Mouse (Mus musculus): ENCODE data around the gene Ppm1b. TPM values are rescaled to one million over a fixed set of nuclear protein-coding genes. Genes with fewer than 3 reads are reported as not detected.

Ppm1b gene
- polyA plus RNA-seq, 1 experiment from 2014 or later, result 104 TPM

GRCm38 (mm10) chr17:84958986-84959664 is 2.6 kb downstream of the Ppm1b start:
- Histone ChIP-seq H3K9me3 (no peaks in the 10 kb centered on the region), H3K4me3 (peak overlapping the region; percentile 95), H3K9ac (replicated peaks) (peak overlapping the region; percentile 98), H3K27me3 (no peaks in the 10 kb centered on the region), H3K4me1 (peaks cover 18% of the 10 kb centered on the region), H3K4me2 (replicated peaks) (peak overlapping the region; percentile 67), H3K36me3 (no peaks in the 10 kb centered on the region), H3K27ac (replicated peaks) (no peak overlapping the region)
- no peak for ATAC-seq (ENCODE audit: low FRiP score, low read depth)
- 33% methylated on average over 6 of the region's 6 CpGs for WGBS

- no peak for ATAC-seq (ENCODE audit: low FRiP score, low read depth)
- Histone ChIP-seq H3K4me3 (peak overlapping the region; percentile 95), H3K27me3 (no peaks in the 10 kb centered on the region), H3K36me3 (peaks cover under 1% of the 10 kb centered on the region; the same call in 1 of the 2 replicates), H3K4me2 (replicated peaks) (peak overlapping the region; percentile 67), H3K27ac (replicated peaks) (no peak overlapping the region), H3K4me1 (peaks cover 18% of the 10 kb centered on the region), H3K9ac (replicated peaks) (0 out of 2 replicates have a peak overlapping the region, but pooled peaks have one; percentile 31), H3K9me3 (no peaks in the 10 kb centered on the region)
- WGBS, result 56% methylated on average over 3 of the region's 3 CpGs
Observed at GRCm38 (mm10) chr17:84959665-84960020, 3.1 kb downstream of the Ppm1b start.

GRCm38 (mm10) chr17:84960136-84960535 is 3.6 kb downstream of the Ppm1b start:
- 71% methylated on average over 4 of the region's 4 CpGs for WGBS
- Histone ChIP-seq H3K4me2 (replicated peaks) (peak overlapping the region; percentile 67), H3K9ac (replicated peaks) (no peak overlapping the region), H3K4me3 (peak overlapping the region; percentile 9; the same call in 1 of the 2 replicates), H3K27me3 (no peaks in the 10 kb centered on the region), H3K36me3 (peaks cover 5% of the 10 kb centered on the region; the same call in 1 of the 2 replicates), H3K27ac (replicated peaks) (no peak overlapping the region), H3K4me1 (peaks cover 18% of the 10 kb centered on the region), H3K9me3 (no peaks in the 10 kb centered on the region)
- ATAC-seq (ENCODE audit: low FRiP score, low read depth), result no peak

GRCm38 (mm10) chr17:84962046-84962445 is 5.5 kb downstream of the Ppm1b start:
- H3K4me1 ChIP-seq, result peaks cover 14% of the 10 kb centered on the region
- peaks cover 13% of the 10 kb centered on the region; the same call in 1 of the 2 replicates for H3K36me3 ChIP-seq
- ATAC-seq (ENCODE audit: low FRiP score, low read depth), result no peak
- WGBS, result 87% methylated on average over 4 of the region's 4 CpGs
- no peaks in the 10 kb centered on the region for H3K27me3 ChIP-seq
- no peaks in the 10 kb centered on the region for H3K9me3 ChIP-seq
- no peak overlapping the region for H3K9ac ChIP-seq (replicated peaks)
- H3K4me3 ChIP-seq, result no peak overlapping the region
- H3K4me2 ChIP-seq (replicated peaks), result no peak overlapping the region
- no peak overlapping the region for H3K27ac ChIP-seq (replicated peaks)

GRCm38 (mm10) chr17:84963651-84964050 is 7.1 kb downstream of the Ppm1b start:
- no peak overlapping the region for H3K27ac ChIP-seq (replicated peaks)
- no peak overlapping the region for H3K4me2 ChIP-seq (replicated peaks)
- H3K4me1 ChIP-seq, result peaks cover 18% of the 10 kb centered on the region
- peaks cover 13% of the 10 kb centered on the region; the same call in 1 of the 2 replicates for H3K36me3 ChIP-seq
- no peaks in the 10 kb centered on the region for H3K27me3 ChIP-seq
- H3K9me3 ChIP-seq, result no peaks in the 10 kb centered on the region
- H3K9ac ChIP-seq (replicated peaks), result no peak overlapping the region
- 84% methylated on average over 6 of the region's 6 CpGs for WGBS
- no peak overlapping the region for H3K4me3 ChIP-seq
- ATAC-seq (ENCODE audit: low FRiP score, low read depth), result no peak

GRCm38 (mm10) chr17:84966231-84966630 is 9.7 kb downstream of the Ppm1b start:
- H3K4me1 ChIP-seq, result 0 out of 2 replicates have a peak, but pooled peaks cover 6% of the 10 kb centered on the region
- peaks cover 13% of the 10 kb centered on the region; the same call in 1 of the 2 replicates for H3K36me3 ChIP-seq
- WGBS, result 97% methylated on average over 1 of the region's 1 CpGs
- no peaks in the 10 kb centered on the region for H3K9me3 ChIP-seq
- no peak overlapping the region for H3K4me3 ChIP-seq
- no peak overlapping the region for H3K27ac ChIP-seq (replicated peaks)
- no peak overlapping the region for H3K9ac ChIP-seq (replicated peaks)
- H3K27me3 ChIP-seq, result no peaks in the 10 kb centered on the region
- no peak overlapping the region for H3K4me2 ChIP-seq (replicated peaks)
- no peak for ATAC-seq (ENCODE audit: low FRiP score, low read depth)

GRCm38 (mm10) chr17:84967045-84967444 is 10.5 kb downstream of the Ppm1b start:
- Histone ChIP-seq H3K9me3 (no peaks in the 10 kb centered on the region), H3K9ac (replicated peaks) (no peak overlapping the region), H3K4me1 (0 out of 2 replicates have a peak, but pooled peaks cover 6% of the 10 kb centered on the region), H3K27me3 (no peaks in the 10 kb centered on the region), H3K27ac (replicated peaks) (no peak overlapping the region), H3K36me3 (peaks cover 13% of the 10 kb centered on the region; the same call in 1 of the 2 replicates), H3K4me2 (replicated peaks) (no peak overlapping the region), H3K4me3 (no peak overlapping the region)
- no peak for ATAC-seq (ENCODE audit: low FRiP score, low read depth)
- 68% methylated on average over 1 of the region's 1 CpGs for WGBS

GRCm38 (mm10) chr17:84969916-84970315 is 13.4 kb downstream of the Ppm1b start:
- H3K36me3 ChIP-seq, result peaks cover 10% of the 10 kb centered on the region; the same call in 1 of the 2 replicates
- H3K9ac ChIP-seq (replicated peaks), result no peak overlapping the region
- H3K27ac ChIP-seq (replicated peaks), result no peak overlapping the region
- 65% methylated on average over 8 of the region's 8 CpGs for WGBS
- H3K4me2 ChIP-seq (replicated peaks), result no peak overlapping the region
- H3K4me1 ChIP-seq, result 0 out of 2 replicates have a peak, but pooled peaks cover 6% of the 10 kb centered on the region
- H3K9me3 ChIP-seq, result no peaks in the 10 kb centered on the region
- H3K4me3 ChIP-seq, result no peak overlapping the region
- H3K27me3 ChIP-seq, result no peaks in the 10 kb centered on the region
- ATAC-seq (ENCODE audit: low FRiP score, low read depth), result no peak

GRCm38 (mm10) chr17:84981721-84982120 is 25.2 kb downstream of the Ppm1b start:
- 96% methylated on average over 1 of the region's 1 CpGs for WGBS
- H3K9ac ChIP-seq (replicated peaks), result no peak overlapping the region
- peaks cover 5% of the 10 kb centered on the region; the same call in 1 of the 2 replicates for H3K9me3 ChIP-seq
- H3K4me1 ChIP-seq, result no peaks in the 10 kb centered on the region
- no peaks in the 10 kb centered on the region for H3K27me3 ChIP-seq
- no peak for ATAC-seq (ENCODE audit: low FRiP score, low read depth)
- no peak overlapping the region for H3K27ac ChIP-seq (replicated peaks)
- 0 out of 2 replicates have a peak, but pooled peaks cover 8% of the 10 kb centered on the region for H3K36me3 ChIP-seq
- H3K4me3 ChIP-seq, result no peak overlapping the region
- no peak overlapping the region for H3K4me2 ChIP-seq (replicated peaks)

- 0 out of 2 replicates have a peak, but pooled peaks cover under 1% of the 10 kb centered on the region for H3K4me1 ChIP-seq
- H3K9me3 ChIP-seq, result no peaks in the 10 kb centered on the region
- H3K27me3 ChIP-seq, result no peaks in the 10 kb centered on the region
- H3K36me3 ChIP-seq, result no peaks in the 10 kb centered on the region
- H3K4me2 ChIP-seq (replicated peaks), result no peak overlapping the region
- H3K9ac ChIP-seq (replicated peaks), result no peak overlapping the region
- WGBS, result 88% methylated on average over 2 of the region's 2 CpGs
- ATAC-seq (ENCODE audit: low FRiP score, low read depth), result no peak
- H3K4me3 ChIP-seq, result no peak overlapping the region
- no peak overlapping the region for H3K27ac ChIP-seq (replicated peaks)
Observed at GRCm38 (mm10) chr17:84982735-84983134, 26.2 kb downstream of the Ppm1b start.

- no peak for ATAC-seq (ENCODE audit: low FRiP score, low read depth)
Observed at GRCm38 (mm10) chr17:84986368-84986767, 29.8 kb downstream of the Ppm1b start.

GRCm38 (mm10) chr17:84987834-84988410 is 31.4 kb downstream of the Ppm1b start:
- no peaks in the 10 kb centered on the region for H3K9me3 ChIP-seq
- H3K27ac ChIP-seq (replicated peaks), result no peak overlapping the region
- no peak for ATAC-seq (ENCODE audit: low FRiP score, low read depth)
- 0 out of 2 replicates have a peak, but pooled peaks cover 2% of the 10 kb centered on the region for H3K4me1 ChIP-seq
- no peak overlapping the region for H3K4me3 ChIP-seq
- no peaks in the 10 kb centered on the region for H3K27me3 ChIP-seq
- WGBS, result 79% methylated on average over 3 of the region's 3 CpGs
- no peak overlapping the region for H3K9ac ChIP-seq (replicated peaks)
- H3K36me3 ChIP-seq, result peaks cover 1% of the 10 kb centered on the region; the same call in 1 of the 2 replicates
- no peak overlapping the region for H3K4me2 ChIP-seq (replicated peaks)

More at GRCm38 (mm10) chr17:84986368-84986767, 29.8 kb downstream of the Ppm1b start:
- no peaks in the 10 kb centered on the region for H3K36me3 ChIP-seq
- H3K9ac ChIP-seq (replicated peaks), result no peak overlapping the region
- H3K27ac ChIP-seq (replicated peaks), result no peak overlapping the region
- no peak overlapping the region for H3K4me3 ChIP-seq
- H3K4me1 ChIP-seq, result 0 out of 2 replicates have a peak, but pooled peaks cover 2% of the 10 kb centered on the region
- 80% methylated on average over 5 of the region's 5 CpGs for WGBS
- H3K27me3 ChIP-seq, result no peaks in the 10 kb centered on the region
- H3K4me2 ChIP-seq (replicated peaks), result no peak overlapping the region
- H3K9me3 ChIP-seq, result no peaks in the 10 kb centered on the region
